Comparison of ENCODE assay signal across 21 mouse cellular contexts in the genomic region with DNA sequence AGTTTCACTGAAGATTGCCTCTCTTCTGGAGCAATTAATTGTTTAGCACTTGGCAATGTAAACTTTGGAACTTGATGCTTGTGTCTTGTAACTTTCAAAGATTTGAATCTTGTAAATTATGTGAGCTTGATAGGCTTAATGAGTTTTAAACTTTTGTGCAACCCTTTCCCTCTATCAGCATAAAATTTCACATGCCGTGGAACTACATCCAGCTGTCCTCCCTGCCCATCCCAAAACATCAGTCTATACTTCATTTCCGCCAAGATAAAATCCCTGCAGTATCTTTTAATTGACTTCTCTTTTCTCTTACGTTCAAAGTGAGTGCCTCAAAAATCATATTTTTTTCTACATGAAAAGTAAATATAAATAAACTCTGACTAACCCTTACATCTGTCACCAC.
DNase-seq lines count a peak whose midpoint lies in the region; ATAC-seq and TF ChIP-seq lines count a peak whose summit lies in the region.
"Had no signal": no experiment of that assay in that cellular context is flagged by ENCODE, and none has a peak within 500 bp of the region (broad histone marks: within the 10 kb centered on the region; RNA-seq: fewer than 3 reads in every experiment).

No protein-coding gene starts in this region.

- TF ChIP-seq CTCF in lung, embryonic 14.5 days (IDR thresholded peaks at IDR 0.05; ENCODE audit: low read depth): no peak
- no peak for TF ChIP-seq CTCF in lung, adult 2 months (IDR thresholded peaks at IDR 0.05; ENCODE audit: insufficient read depth, low read length)
- TF ChIP-seq CTCF in lung, postnatal 0 days (IDR thresholded peaks at IDR 0.05): no peak

- H3K4me2 ChIP-seq in lung, embryonic 14.5 days: no peak overlapping the region
- H3K4me2 ChIP-seq in lung, embryonic 15.5 days: no peak overlapping the region
- no peak overlapping the region for H3K4me2 ChIP-seq in lung, postnatal 0 days (replicated peaks; ENCODE audit: low read depth, low read length)
- no peak overlapping the region for H3K4me2 ChIP-seq in lung, embryonic 16.5 days (ENCODE audit: low read depth, low read length)

- H3K27me3 ChIP-seq in lung, embryonic 14.5 days (ENCODE audit: insufficient read depth, low read length): no peaks in the 10 kb centered on the region
- no peaks in the 10 kb centered on the region for H3K27me3 ChIP-seq in lung, embryonic 15.5 days
- H3K27me3 ChIP-seq in lung, postnatal 0 days (replicated peaks; ENCODE audit: insufficient read depth, low read length): no peaks in the 10 kb centered on the region
- no peaks in the 10 kb centered on the region for H3K27me3 ChIP-seq in lung, embryonic 16.5 days (ENCODE audit: control insufficient read depth, insufficient read depth, low read depth, low read length)
- H3K27me3 ChIP-seq: CH12.LX, Patski had no signal

- 33% methylated on average over 3 of the region's 3 CpGs for WGBS in lung, embryonic 14.5 days
- 47% methylated on average over 3 of the region's 3 CpGs for whole genome bisulfite sequencing in lung, adult 2 months
- 31% methylated on average over 3 of the region's 3 CpGs for WGBS in lung, embryonic 15.5 days
- 42% methylated on average over 3 of the region's 3 CpGs for WGBS in lung, postnatal 0 days
- WGBS in lung, embryonic 16.5 days: 36% methylated on average over 3 of the region's 3 CpGs

- H3K9me3 ChIP-seq in lung, embryonic 14.5 days (ENCODE audit: low read depth, low read length): no peaks in the 10 kb centered on the region
- H3K9me3 ChIP-seq in lung, embryonic 15.5 days: no peaks in the 10 kb centered on the region
- no peaks in the 10 kb centered on the region for H3K9me3 ChIP-seq in lung, postnatal 0 days (ENCODE audit: low read length)
- no peaks in the 10 kb centered on the region for H3K9me3 ChIP-seq in lung, embryonic 16.5 days (ENCODE audit: control insufficient read depth, low read length)

- H3K4me1 ChIP-seq in lung, embryonic 14.5 days (ENCODE audit: insufficient read depth): no peaks in the 10 kb centered on the region
- no peaks in the 10 kb centered on the region for H3K4me1 ChIP-seq in lung, adult 2 months (ENCODE audit: control insufficient read depth, insufficient read depth, low read length)
- H3K4me1 ChIP-seq in lung, embryonic 15.5 days: no peaks in the 10 kb centered on the region
- no peaks in the 10 kb centered on the region for H3K4me1 ChIP-seq in lung, postnatal 0 days (ENCODE audit: insufficient read depth, low read depth, low read length)
- H3K4me1 ChIP-seq in lung, embryonic 16.5 days (replicated peaks; ENCODE audit: control insufficient read depth, insufficient read depth, low read length): no peaks in the 10 kb centered on the region

- H3K36me3 ChIP-seq in lung, embryonic 14.5 days (ENCODE audit: insufficient read depth): no peaks in the 10 kb centered on the region
- H3K36me3 ChIP-seq in lung, embryonic 15.5 days: no peaks in the 10 kb centered on the region
- H3K36me3 ChIP-seq in lung, postnatal 0 days (ENCODE audit: insufficient read depth, low read length): no peaks in the 10 kb centered on the region
- no peaks in the 10 kb centered on the region for H3K36me3 ChIP-seq in lung, embryonic 16.5 days (ENCODE audit: control insufficient read depth, insufficient read depth, low read length)
- H3K36me3 ChIP-seq: G1E had no signal

- DNase-seq in lung, embryonic 14.5 days: peak; percentile 72
- DNase-seq in lung, adult 2 months: no peak
- DNase-seq in lung, postnatal 0 days (ENCODE audit: low spot score): no peak
- no peak for DNase-seq in lung, postnatal 25 days (ENCODE audit: low spot score)
- DNase-seq: adrenal gland, adult 2 months; adrenal gland, adult 8-10 months; adrenal gland, postnatal 10 days; adrenal gland, postnatal 14 days; adrenal gland, postnatal 25 days; adrenal gland, postnatal 36 days; B cell, adult 2 months; cerebellum, adult 11 months; cerebellum, adult 11-12 months; cerebellum, adult 18-20 months had no signal

- no peak for TF ChIP-seq POLR2A in lung, adult 2 months (IDR thresholded peaks at IDR 0.05; ENCODE audit: borderline replicate concordance, extremely low read depth, low read depth, low read length)

- no peak overlapping the region for H3K4me3 ChIP-seq in lung, embryonic 14.5 days (ENCODE audit: low read depth, low read length)
- no peak overlapping the region for H3K4me3 ChIP-seq in lung, adult 2 months (replicated peaks; ENCODE audit: extremely low read depth, low read depth, low read length)
- no peak overlapping the region for H3K4me3 ChIP-seq in lung, embryonic 15.5 days
- no peak overlapping the region for H3K4me3 ChIP-seq in lung, postnatal 0 days (ENCODE audit: low read depth, low read length)
- H3K4me3 ChIP-seq in lung, embryonic 16.5 days (ENCODE audit: low read length): no peak overlapping the region

- no peak for TF ChIP-seq EP300 in lung, postnatal 0 days (IDR thresholded peaks at IDR 0.05)

- no peak overlapping the region for H3K27ac ChIP-seq in lung, embryonic 14.5 days (ENCODE audit: low read depth)
- no peak overlapping the region for H3K27ac ChIP-seq in lung, embryonic 15.5 days
- no peak overlapping the region for H3K27ac ChIP-seq in lung, postnatal 0 days (ENCODE audit: low read length)
- no peak overlapping the region for H3K27ac ChIP-seq in lung, embryonic 16.5 days (ENCODE audit: low read length)

- peak; percentile 82; the same call in 1 of the 2 replicates for ATAC-seq in lung, embryonic 14.5 days (ENCODE audit: insufficient read depth)
- ATAC-seq in lung, embryonic 15.5 days (ENCODE audit: borderline replicate concordance, extremely low read depth, low FRiP score, low TSS enrichment): peak; percentile 59; the same call in 1 of the 2 replicates
- no peak for ATAC-seq in lung, postnatal 0 days
- 0 out of 2 replicates have a peak, but pooled peaks have one; percentile 23 for ATAC-seq in lung, embryonic 16.5 days (ENCODE audit: low read depth)
- ATAC-seq: activated CD4-positive, CD25-positive, alpha-beta regulatory T cell, adult 4 months; CD4-positive, CD25-positive, alpha-beta regulatory T cell, adult 4 months; Patski had no signal

- H3K9ac ChIP-seq in lung, embryonic 14.5 days: no peak overlapping the region
- no peak overlapping the region for H3K9ac ChIP-seq in lung, embryonic 15.5 days
- no peak overlapping the region for H3K9ac ChIP-seq in lung, postnatal 0 days (replicated peaks; ENCODE audit: low read depth)
- no peak overlapping the region for H3K9ac ChIP-seq in lung, embryonic 16.5 days (ENCODE audit: low read length)
